Mouse (Mus musculus) thymus, adult 2 months (tissue): ENCODE measurements at regions not wholly inside any gene's neighbourhood (a gene's known extent, or its start where the extent isn't known, plus 50 kb on each side); places are given as distances from the start of the nearest gene placed in this dataset.

ENCODE experiments used
- DNase-seq: peaks from one replicate; pipeline ENCODE4 v3.0.0; 2021
- H3K27ac ChIP-seq: fragments of 200-500 bp; 2 replicates; pipeline ENCODE4 v1.5.1; 2012; ENCODE audit warnings: low read length, control low read depth; ENCODE audit not compliant: control insufficient read depth, insufficient read depth
- H3K27me3 ChIP-seq: fragments of 200-500 bp; 2 replicates; pipeline ENCODE4 v1.6.1; 2012; ENCODE audit warnings: mild to moderate bottlenecking, low read length, moderate library complexity, mixed read lengths; ENCODE audit not compliant: control insufficient read depth, insufficient read depth
- H3K36me3 ChIP-seq: fragments of 200-500 bp; 2 replicates; pipeline ENCODE4 v1.6.1; 2012; ENCODE audit warnings: mild to moderate bottlenecking, low read length, moderate library complexity; ENCODE audit not compliant: control insufficient read depth, insufficient read depth
- H3K4me1 ChIP-seq: fragments of 200-500 bp; replicated peaks from 2 replicates; pipeline ENCODE4 v1.6.1; 2012; ENCODE audit warnings: low read length; ENCODE audit not compliant: control insufficient read depth, insufficient read depth
- H3K4me3 ChIP-seq: fragments of 200-500 bp; 2 replicates; pipeline ENCODE4 v1.5.1; 2012; ENCODE audit warnings: mild to moderate bottlenecking, low read length, control low read depth, moderate library complexity; ENCODE audit not compliant: control insufficient read depth, insufficient read depth
- CTCF ChIP-seq: fragments of 200-500 bp; IDR thresholded peaks from 2 replicates; pipeline ENCODE4 v1.5.1; 2012; ENCODE audit warnings: mild to moderate bottlenecking, control low read depth, low read length, moderate library complexity, borderline replicate concordance; ENCODE audit not compliant: control insufficient read depth, poor library complexity, insufficient read depth; ENCODE audit errors: extremely low read depth
- POLR2A ChIP-seq: fragments of 200-500 bp; IDR thresholded peaks from 2 replicates; pipeline ENCODE4 v1.6.1; 2012; ENCODE audit warnings: mild to moderate bottlenecking, low read length, control low read depth, moderate library complexity; ENCODE audit not compliant: control insufficient read depth, poor library complexity, insufficient read depth; ENCODE audit errors: extremely low read depth
- WGBS: fragments of 180-500 bp; shearing (Covaris S2); methylation state at CpG from one replicate; pipeline ENCODE4 v1.1.7; 2018; 5-methylcytosine and 5-hydroxymethylcytosine counted together

DNA sequence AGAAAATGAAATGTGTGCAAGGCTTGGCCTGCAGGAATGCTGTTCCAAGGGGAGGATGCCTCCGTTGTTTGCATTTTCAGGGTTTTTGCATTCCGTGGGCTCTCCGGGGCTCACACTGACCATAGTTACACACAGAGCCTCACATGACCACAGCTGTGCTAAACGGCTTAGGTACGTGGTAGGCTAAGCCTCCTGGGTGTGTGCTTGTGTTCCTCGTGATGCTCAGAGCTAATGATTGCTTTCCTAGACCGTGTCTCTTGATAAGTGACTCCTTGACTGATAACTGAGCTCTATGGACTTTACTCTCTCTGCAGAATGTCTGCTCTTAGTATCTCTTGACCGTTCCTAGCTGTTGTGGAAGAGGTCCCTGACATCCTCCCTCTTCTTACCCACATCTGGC is 238.9 kb upstream of the Foxq1 start:
- Histone ChIP-seq H3K4me3 (no peak overlapping the region), H3K4me1 (0 out of 2 replicates have a peak, but pooled peaks cover 2% of the 10 kb centered on the region), H3K36me3 (no peaks in the 10 kb centered on the region), H3K27ac (no peak overlapping the region), H3K27me3 (no peaks in the 10 kb centered on the region)
- 92% methylated on average over 8 of the region's 8 CpGs for WGBS
- TF ChIP-seq CTCF (no peak), POLR2A (no peak)
- no peak for DNase-seq

DNA sequence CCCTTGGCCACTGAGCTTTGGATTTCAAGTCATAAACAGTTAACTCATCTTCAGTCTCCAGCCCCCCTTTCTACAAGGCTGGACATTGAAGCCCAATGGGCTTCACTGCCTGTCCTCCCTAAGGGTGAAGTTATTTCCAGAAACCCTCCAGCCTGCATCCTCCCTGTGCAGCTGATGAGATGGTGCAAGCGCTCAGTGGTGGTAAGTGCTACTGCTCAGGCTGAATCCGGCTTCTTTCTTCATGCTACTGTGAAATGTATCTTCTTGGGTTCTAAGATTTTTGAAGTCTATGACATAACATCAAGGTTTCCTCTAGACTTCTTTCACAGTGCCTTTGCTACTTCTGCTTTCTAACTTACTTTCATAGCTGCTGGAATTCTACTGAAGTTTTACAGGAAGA is 237.9 kb upstream of the Foxq1 start:
- Histone ChIP-seq H3K4me1 (0 out of 2 replicates have a peak, but pooled peaks cover 2% of the 10 kb centered on the region), H3K27me3 (no peaks in the 10 kb centered on the region), H3K36me3 (no peaks in the 10 kb centered on the region), H3K4me3 (no peak overlapping the region), H3K27ac (no peak overlapping the region)
- no peak for DNase-seq
- WGBS: 93% methylated on average over 2 of the region's 2 CpGs
- no peak for TF ChIP-seq CTCF
- TF ChIP-seq POLR2A: no peak

DNA sequence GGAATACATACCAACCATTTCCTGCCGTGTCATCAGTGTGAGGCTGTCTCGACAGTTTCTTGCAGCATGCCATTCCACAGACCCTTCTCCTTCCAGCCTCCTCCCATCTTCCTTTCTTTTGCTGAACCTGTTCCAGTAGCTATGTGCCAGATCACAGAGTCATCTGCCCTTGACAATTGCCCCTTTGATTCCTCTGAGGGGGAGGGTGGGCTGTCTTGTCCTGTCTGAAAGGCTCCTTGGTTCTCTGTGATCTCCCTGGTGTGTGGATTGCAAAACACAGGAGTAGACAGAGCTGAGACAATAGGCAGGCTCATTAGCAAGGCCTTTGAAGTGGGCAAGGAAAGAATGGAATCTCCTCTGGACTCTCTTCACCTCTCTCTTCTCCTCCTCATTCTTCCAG is 234.5 kb upstream of the Foxq1 start:
- no peak for DNase-seq
- TF ChIP-seq POLR2A (no peak), CTCF (no peak)
- H3K36me3 ChIP-seq: no peaks in the 10 kb centered on the region
- 84% methylated on average over 2 of the region's 2 CpGs for WGBS
- H3K4me1 ChIP-seq: no peaks in the 10 kb centered on the region
- H3K4me3 ChIP-seq: no peak overlapping the region
- no peaks in the 10 kb centered on the region for H3K27me3 ChIP-seq
- no peak overlapping the region for H3K27ac ChIP-seq

DNA sequence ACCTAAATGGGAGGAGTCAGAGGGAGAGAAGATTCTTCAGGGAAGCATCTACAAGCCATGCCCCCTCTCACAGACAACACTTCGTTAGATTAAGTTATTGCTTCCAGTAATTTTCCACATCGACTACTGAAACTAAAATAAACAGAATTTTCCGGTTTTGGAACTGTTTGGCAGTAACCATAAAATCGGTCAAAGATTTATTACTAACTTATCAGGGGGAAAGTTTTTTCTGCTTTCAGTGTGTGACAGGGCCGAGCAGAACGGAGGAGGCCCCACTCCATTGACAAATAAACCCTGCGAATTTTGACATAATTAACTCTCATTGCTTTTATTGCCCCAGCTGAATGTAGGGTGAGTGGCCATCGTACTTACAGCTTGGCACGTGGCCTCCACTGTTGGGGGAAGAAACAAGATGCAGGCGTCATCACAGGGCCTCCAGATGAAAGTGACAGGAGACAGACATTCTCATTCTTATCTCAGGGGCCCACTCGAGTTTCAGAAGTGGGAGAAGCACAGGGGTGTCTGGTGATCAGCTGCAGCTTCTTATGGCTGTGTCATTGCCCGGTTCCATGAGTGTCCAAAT is 229.6 kb upstream of the Foxq1 start:
- WGBS: 82% methylated on average over 12 of the region's 12 CpGs
- no peaks in the 10 kb centered on the region for H3K36me3 ChIP-seq
- H3K4me3 ChIP-seq: no peak overlapping the region
- no peaks in the 10 kb centered on the region for H3K4me1 ChIP-seq
- H3K27me3 ChIP-seq: no peaks in the 10 kb centered on the region
- no peak overlapping the region for H3K27ac ChIP-seq
- TF ChIP-seq CTCF (no peak), POLR2A (no peak)
- DNase-seq: no peak

DNA sequence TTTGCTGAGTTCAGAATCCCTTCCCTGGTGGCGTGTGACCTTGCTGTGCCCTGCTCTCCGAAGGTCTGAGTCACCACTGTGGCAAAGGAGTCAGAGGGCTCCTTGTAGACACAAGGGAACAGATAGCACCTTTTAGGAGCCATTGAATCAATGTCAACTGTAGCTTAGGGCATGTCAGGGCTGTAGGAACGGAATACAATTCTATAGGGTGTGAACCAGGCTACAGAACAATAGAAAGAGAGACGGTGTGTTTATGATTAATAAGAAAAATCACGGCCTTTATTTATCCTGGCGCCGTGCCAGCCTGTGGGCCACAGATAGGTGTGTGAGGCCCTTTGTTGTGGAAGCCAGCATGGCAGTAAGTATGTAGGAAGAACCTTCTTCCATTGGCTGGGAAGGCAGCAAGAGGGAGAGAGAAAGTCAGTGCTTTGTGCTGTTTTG is 228.4 kb upstream of the Foxq1 start:
- WGBS: 86% methylated on average over 7 of the region's 7 CpGs
- H3K27ac ChIP-seq: no peak overlapping the region
- H3K4me1 ChIP-seq: no peaks in the 10 kb centered on the region
- H3K4me3 ChIP-seq: no peak overlapping the region
- TF ChIP-seq CTCF (no peak), POLR2A (no peak)
- no peaks in the 10 kb centered on the region for H3K27me3 ChIP-seq
- no peaks in the 10 kb centered on the region for H3K36me3 ChIP-seq
- no peak for DNase-seq

GRCm38 (mm10) chr13:31328756-31329155 is 227.2 kb upstream of the Foxq1 start:
- TF ChIP-seq POLR2A (no peak), CTCF (no peak)
- H3K36me3 ChIP-seq: no peaks in the 10 kb centered on the region
- no peaks in the 10 kb centered on the region for H3K4me1 ChIP-seq
- H3K27ac ChIP-seq: no peak overlapping the region
- no peaks in the 10 kb centered on the region for H3K27me3 ChIP-seq
- DNase-seq: no peak
- H3K4me3 ChIP-seq: no peak overlapping the region
- 86% methylated on average over 8 of the region's 8 CpGs for WGBS

DNA sequence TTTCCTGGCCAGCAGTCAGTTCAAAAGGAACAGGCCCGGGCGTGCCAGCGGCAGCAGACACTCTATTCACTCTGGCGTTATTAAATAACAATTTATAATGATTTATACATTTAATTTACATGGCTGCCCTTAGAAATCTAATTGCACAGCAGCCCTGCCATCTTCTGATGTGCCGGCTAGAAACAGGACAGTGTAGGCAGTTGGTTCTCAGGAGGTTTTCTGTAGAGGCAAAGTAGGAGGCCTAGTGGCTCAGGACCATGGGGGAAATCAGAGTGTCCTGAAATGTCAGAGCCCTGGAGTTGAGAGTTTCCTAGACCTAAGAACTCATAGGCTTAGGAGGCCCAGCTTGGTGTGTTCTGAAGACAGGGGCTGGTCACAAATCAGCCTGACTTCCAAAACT is 225.2 kb upstream of the Foxq1 start:
- Histone ChIP-seq H3K36me3 (no peaks in the 10 kb centered on the region), H3K27me3 (no peaks in the 10 kb centered on the region), H3K4me3 (no peak overlapping the region), H3K4me1 (no peaks in the 10 kb centered on the region), H3K27ac (no peak overlapping the region)
- no peak for DNase-seq
- 94% methylated on average over 5 of the region's 5 CpGs for WGBS
- TF ChIP-seq POLR2A: no peak
